Mouse (Mus musculus) spleen, postnatal 10 days (tissue): Measurements from ENCODE around the gene Cldn19.

Experiments
- DNase-seq, 2 experiments: peaks; one replicate each; pipeline ENCODE4 v3.0.0; 2021 to 2022; ENCODE audit warnings: low spot score in 2 of 2

Cldn19 gene

GRCm38 (mm10) chr4:119300761-119301160 lies 45.5 kb downstream of the Cldn19 start:
- no peak for DNase-seq

GRCm38 (mm10) chr4:119301777-119302176 lies 46.6 kb downstream of the Cldn19 start:
- no peak for DNase-seq

- DNase-seq = no peak
Observed at GRCm38 (mm10) chr4:119303291-119303690, 48.1 kb downstream of the Cldn19 start.

- no peak for DNase-seq
Observed at GRCm38 (mm10) chr4:119305418-119305817, 50.2 kb downstream of the Cldn19 start.
